Mouse (Mus musculus) kidney, adult 2 months (tissue): ENCODE measurements around the gene Gdf11.

ENCODE experiments used
- CTCF ChIP-seq: fragments of 200-500 bp; conservative IDR thresholded peaks from 2 replicates; pipeline ENCODE4 v1.5.1; 2011; ENCODE audit warnings: low read depth, mild to moderate bottlenecking, control low read depth, low read length, moderate library complexity, mixed read lengths; ENCODE audit not compliant: insufficient read depth, insufficient read length
- POLR2A ChIP-seq: fragments of 200-500 bp; IDR thresholded peaks from one replicate; pipeline ENCODE4 v1.6.1; 2011; ENCODE audit warnings: low read depth, low read length, control low read depth

DNA sequence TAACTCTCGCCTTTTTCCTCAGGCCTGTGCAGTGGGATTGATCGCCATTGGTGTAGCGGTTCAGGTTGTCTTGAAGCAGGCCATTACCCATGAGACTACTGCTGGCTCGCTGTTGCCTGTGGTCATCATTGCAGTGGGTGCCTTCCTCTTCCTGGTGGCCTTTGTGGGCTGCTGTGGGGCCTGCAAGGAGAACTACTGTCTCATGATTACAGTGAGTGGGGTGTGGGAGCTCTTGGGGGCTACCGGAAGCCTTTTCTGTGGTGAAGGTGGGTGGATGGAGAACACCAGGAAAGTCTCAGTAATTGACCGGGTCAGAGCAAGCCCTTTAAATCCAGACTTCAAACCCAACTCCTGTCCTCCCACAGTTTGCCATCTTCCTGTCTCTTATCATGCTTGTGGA is 19.9 kb upstream of the Gdf11 start:
- TF ChIP-seq CTCF (no peak), POLR2A (no peak)
